In the genomic region with DNA sequence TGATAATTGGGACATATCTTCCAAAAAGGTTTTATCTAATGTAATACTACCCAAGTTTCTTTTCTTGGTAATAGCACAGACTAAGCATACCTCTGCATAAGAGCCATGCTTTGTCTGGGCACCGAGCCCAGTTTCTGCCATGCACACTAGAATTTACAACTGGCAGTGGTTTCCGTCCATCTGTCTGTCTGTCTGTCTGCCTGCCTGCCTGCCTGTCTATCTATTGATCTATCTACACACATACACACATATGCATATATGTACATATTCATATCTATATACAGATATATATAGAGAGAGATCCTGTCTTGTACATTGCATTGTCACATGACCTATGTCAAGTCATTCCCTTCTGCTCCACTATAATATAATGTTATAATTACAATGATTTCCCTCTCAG, we compare ENCODE assay signal across 13 mouse cellular contexts. TPM values are rescaled to one million over a fixed set of nuclear protein-coding genes. Genes with fewer than 3 reads are reported as not detected.
DNase-seq lines count a peak whose midpoint lies in the region; ATAC-seq lines count a peak whose summit lies in the region.
"Had no signal": no experiment of that assay in that cellular context is flagged by ENCODE, and none has a peak within 500 bp of the region (broad histone marks: within the 10 kb centered on the region; RNA-seq: fewer than 3 reads in every experiment).

No protein-coding gene starts in this region.

- no peaks in the 10 kb centered on the region for H3K27me3 ChIP-seq in heart, embryonic 10.5 days (ENCODE audit: insufficient read depth, poor library complexity, severe bottlenecking)
- H3K27me3 ChIP-seq: heart, embryonic 13.5 days had no signal

- H3K27ac ChIP-seq in heart, embryonic 10.5 days: no peak overlapping the region
- H3K27ac ChIP-seq: heart, embryonic 13.5 days; liver, embryonic 14.5 days had no signal

- H3K4me3 ChIP-seq in heart, embryonic 10.5 days: no peak overlapping the region
- H3K4me3 ChIP-seq: erythroblast, embryonic 14.5 days; heart, embryonic 13.5 days had no signal

- H3K9me3 ChIP-seq in heart, embryonic 10.5 days: no peaks in the 10 kb centered on the region

- no peak for ATAC-seq in granulocyte monocyte progenitor cell, adult 5-6 weeks (replicated peaks; ENCODE audit: poor library complexity, severe bottlenecking)

- no peaks in the 10 kb centered on the region for H3K4me1 ChIP-seq in heart, embryonic 10.5 days

- WGBS in heart, embryonic 10.5 days: 83% methylated on average over 2 of the region's 2 CpGs

- DNase-seq in heart, adult 11 months: peak; percentile 91
- no peak for DNase-seq in heart, embryonic 10.5 days (ENCODE audit: low spot score)
- peak; percentile 25 for DNase-seq in right cerebral cortex, postnatal 14 days
- DNase-seq in right cerebral cortex, postnatal 25 days: no peak
- peak; percentile 31 for DNase-seq in gastrocnemius, postnatal 10 days
- peak; percentile 63 for DNase-seq in skeletal muscle tissue, adult 2 months (ENCODE audit: low read depth, low spot score)
- DNase-seq: embryo, embryonic 11 days; kidney, postnatal 4 days; lung, postnatal 36 days had no signal

- H3K36me3 ChIP-seq in heart, embryonic 10.5 days: no peaks in the 10 kb centered on the region
- H3K36me3 ChIP-seq: heart, embryonic 13.5 days had no signal

RNA-seq across cellular contexts. Expression of a gene that starts 24.3 kb away (rescaled TPM):
- 7.9 and 20.3 TPM in 2 replicates for polyA plus RNA-seq in heart, embryonic 10.5 days (2016; fragmentation: Nextera tagmentation; extraction: Ambion mirVana)
- total RNA-seq in gastrocnemius, postnatal 10 days (2021): 10 to 100 TPM; 65.9 to 84.0 TPM
- not detected in 2 replicates for total RNA-seq in granulocyte monocyte progenitor cell, adult 5-6 weeks (2014; fragmentation: Nextera tagmentation)
- not detected in 2 replicates for total RNA-seq in granulocyte monocyte progenitor cell, adult 5-6 weeks (2017)
- polyA plus RNA-seq: erythroblast, embryonic 14.5 days had no signal

Comparison
In these comparisons a context has a peak if more than half of its experiments do, and no peak if none do; other contexts are left out.
1. DNase-seq: peak in heart, adult 11 months (single experiment), right cerebral cortex, postnatal 14 days (single experiment), gastrocnemius, postnatal 10 days (single experiment) and skeletal muscle tissue, adult 2 months (single experiment); none in heart, embryonic 10.5 days (single experiment) and right cerebral cortex, postnatal 25 days (single experiment).
2. RNA of a gene that starts 24.3 kb away (total RNA-seq): 65.9 to 84.0 TPM in gastrocnemius, postnatal 10 days; not detected in granulocyte monocyte progenitor cell, adult 5-6 weeks; every median in the first group is over 10 times any median in the second.